Mouse (Mus musculus): Measurements from ENCODE around the gene Pex11b.

DNA sequence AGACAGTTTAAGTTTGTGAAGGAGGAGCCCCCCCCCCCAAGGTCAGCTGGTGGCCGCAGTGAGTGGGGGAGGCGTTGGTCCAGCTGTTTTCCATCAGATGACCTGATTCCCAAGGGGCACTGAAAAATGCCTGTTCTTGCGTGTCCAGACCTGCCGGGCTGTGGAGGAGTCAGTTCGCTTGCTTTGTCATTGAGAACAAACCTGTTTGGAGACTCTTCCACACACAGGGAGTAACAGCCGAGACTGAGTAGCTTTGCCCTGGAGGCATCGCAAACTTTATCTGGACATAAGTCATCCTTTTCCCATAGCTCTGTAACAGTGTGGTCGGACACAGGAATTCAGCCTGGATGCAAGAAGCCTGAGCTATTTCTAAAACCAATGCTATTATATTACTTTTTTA, 39.3 kb downstream of the Pex11b start:
- no peak for TF ChIP-seq POLR2A (IDR thresholded peaks at IDR 0.05; ENCODE audit: low read depth, low read length)
- no peak for TF ChIP-seq CTCF (IDR thresholded peaks at IDR 0.05; ENCODE audit: borderline replicate concordance, insufficient read depth, low read length)

Measured in embryonic fibroblast, embryonic 13.5 days (primary cell).